Mouse (Mus musculus) myocyte (in vitro differentiated cells): ENCODE data around the gene Mag.

Experiments used
- E2F4 ChIP-seq: IDR thresholded peaks from one replicate; pipeline ENCODE4 v1.6.1; 2011; ENCODE audit warnings: mild to moderate bottlenecking, control low read depth, moderate library complexity; ENCODE audit not compliant: insufficient read depth
- MAX ChIP-seq: IDR thresholded peaks from one replicate; pipeline ENCODE4 v1.6.1; 2011; ENCODE audit warnings: low read depth, mild to moderate bottlenecking, control low read depth
- MYOD1 ChIP-seq, 3 experiments: IDR thresholded peaks; one replicate each; pipeline ENCODE4 v1.6.1; 2011; ENCODE audit warnings: control low read depth in 2 of 3, low read depth in 2 of 3, mild to moderate bottlenecking in 2 of 3, moderate library complexity in 1 of 3; ENCODE audit not compliant: insufficient read length in 2 of 3, control insufficient read depth in 1 of 3
- POLR2A ChIP-seq: IDR thresholded peaks from one replicate; pipeline ENCODE4 v1.6.1; 2011; ENCODE audit warnings: low read depth, mild to moderate bottlenecking, control low read depth, moderate library complexity; ENCODE audit not compliant: insufficient read length
- REST ChIP-seq: IDR thresholded peaks from one replicate; pipeline ENCODE4 v1.6.1; 2011; ENCODE audit warnings: mild to moderate bottlenecking, control low read depth, moderate library complexity; ENCODE audit not compliant: insufficient read depth, insufficient read length
- TCF12 ChIP-seq: IDR thresholded peaks from one replicate; pipeline ENCODE4 v1.6.1; 2011; ENCODE audit warnings: mild to moderate bottlenecking, control low read depth; ENCODE audit not compliant: poor library complexity, insufficient read depth, severe bottlenecking
- TCF3 ChIP-seq: IDR thresholded peaks from one replicate; pipeline ENCODE4 v1.6.1; 2011; ENCODE audit warnings: low read depth, control low read depth; ENCODE audit not compliant: insufficient read length
- USF1 ChIP-seq: IDR thresholded peaks from one replicate; pipeline ENCODE4 v1.6.1; 2011; ENCODE audit warnings: low read depth, mild to moderate bottlenecking, control low read depth, moderate library complexity

DNA sequence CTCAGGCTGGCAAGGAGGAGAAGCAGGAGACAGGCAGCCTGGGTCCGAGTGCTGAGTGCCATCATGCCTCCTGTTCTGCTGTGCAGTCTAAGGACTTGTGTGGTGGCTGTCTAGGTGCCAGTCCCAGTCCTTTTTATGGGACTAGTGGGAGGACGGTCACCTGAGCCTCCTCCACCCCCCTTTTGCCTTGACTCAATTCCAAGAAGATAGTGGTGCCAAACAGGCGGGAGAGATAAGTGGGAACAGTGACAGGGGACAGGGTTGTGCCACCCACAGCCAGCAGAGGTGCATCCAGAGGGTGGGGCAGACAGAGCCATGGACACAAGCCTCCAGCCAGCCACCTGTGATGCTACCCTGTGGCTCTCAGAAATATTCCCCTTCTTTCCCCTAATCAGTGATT lies 9.4 kb upstream of the Mag start:
- TF ChIP-seq POLR2A, result no peak
- no peak for TF ChIP-seq MAX
- no peak for TF ChIP-seq E2F4
- no peak for TF ChIP-seq TCF12
- TF ChIP-seq USF1, result no peak
- TF ChIP-seq TCF3, result no peak
- TF ChIP-seq MYOD1 (IDR thresholded peaks at IDR 0.05; ENCODE audit: control insufficient read depth in 1 of 3, insufficient read length in 2 of 3, low read depth in 2 of 3), result no peak
- no peak for TF ChIP-seq REST
